Mouse (Mus musculus) testis, adult 2 months (tissue): Measurements from ENCODE around the gene Gm10570.

ENCODE experiments used
- CTCF ChIP-seq: fragments of 200-500 bp; IDR thresholded peaks from 2 replicates; pipeline ENCODE4 v1.5.1; 2012; ENCODE audit warnings: low read depth, mild to moderate bottlenecking, inconsistent platforms, low read length, moderate library complexity; ENCODE audit not compliant: control insufficient read depth, insufficient read depth, insufficient replicate concordance
- POLR2A ChIP-seq: fragments of 200-500 bp; IDR thresholded peaks from 2 replicates; pipeline ENCODE4 v1.6.1; 2012; ENCODE audit warnings: low read depth, mild to moderate bottlenecking, inconsistent platforms, low read length, moderate library complexity; ENCODE audit not compliant: control insufficient read depth

DNA sequence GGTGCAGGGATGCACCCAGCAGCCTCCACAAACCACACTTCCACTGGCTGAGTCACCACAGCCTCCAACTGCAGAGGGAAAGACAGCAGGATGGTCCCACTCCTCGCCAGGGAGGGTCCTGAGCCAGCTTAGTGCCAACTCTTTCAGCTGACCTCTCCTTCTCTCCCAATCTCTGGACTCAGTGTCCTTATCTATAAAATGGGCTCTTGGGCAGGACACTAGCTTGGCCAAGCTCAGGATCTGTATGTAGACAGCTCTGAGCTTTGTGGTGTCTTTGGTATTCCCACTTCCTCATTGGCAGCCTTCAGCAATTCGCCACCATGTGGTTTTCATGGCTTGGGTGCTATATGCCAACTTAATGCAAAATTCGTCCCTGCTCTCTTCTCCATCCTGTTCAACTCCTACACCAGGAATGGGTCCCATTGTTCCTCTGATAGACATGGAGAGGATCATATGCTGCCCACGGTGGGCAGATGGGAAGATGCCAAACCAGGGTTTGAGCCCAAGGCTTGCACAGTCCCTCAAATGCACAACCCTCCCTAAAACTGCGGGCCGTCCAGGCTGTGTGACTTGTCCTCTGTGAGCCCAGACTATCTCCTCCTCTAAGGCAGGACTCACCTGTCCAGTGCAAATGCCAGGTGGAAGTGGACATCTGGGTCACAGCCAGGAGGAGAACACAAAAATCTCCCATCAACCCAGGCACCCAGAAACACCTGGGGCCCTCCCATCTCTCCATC, 37.7 kb downstream of the Gm10570 start:
- no peak for TF ChIP-seq CTCF
- TF ChIP-seq POLR2A, result no peak
